Mouse (Mus musculus): ENCODE data around the gene Zfp82. TPM values are rescaled to one million over a fixed set of nuclear protein-coding genes. Genes with fewer than 3 reads are reported as not detected.

Zfp82 gene
- total and polyA plus RNA-seq, 3 experiments = 2.0 to 2.2 TPM; not detected in 1

GRCm38 (mm10) chr7:30094646-30095429, 22.1 kb upstream of the Zfp82 start, which contains the start of gene Zfp260:
Gene Zfp260 (plus strand): TSS chr7:30094777.
- peak; percentile 44; the same call in 1 of the 2 replicates for TF ChIP-seq E2F4 (IDR thresholded peaks at IDR 0.05; ENCODE audit: borderline replicate concordance, low read depth, low read length)
- peak; percentile 78; the same call in 1 of the 2 replicates for TF ChIP-seq ELF1 (IDR thresholded peaks at IDR 0.05; ENCODE audit: low read depth, low read length)
- TF ChIP-seq KAT2A (conservative IDR thresholded peaks at IDR 0.05; ENCODE audit: low read depth, low read length) = peak; percentile 82
- TF ChIP-seq NRF1 (IDR thresholded peaks at IDR 0.05; ENCODE audit: insufficient read depth, low read depth, low read length, poor library complexity, severe bottlenecking) = peak; percentile 89
- TF ChIP-seq CHD1 (IDR thresholded peaks at IDR 0.05; ENCODE audit: low read depth, low read length) = no peak
- peak; percentile 21; the same call in 1 of the 2 replicates for TF ChIP-seq SMC3 (IDR thresholded peaks at IDR 0.05; ENCODE audit: low read depth, low read length)
- peak; percentile 63 to 82; a peak in 3 of 4 replicates for TF ChIP-seq POLR2A (IDR thresholded peaks at IDR 0.05; ENCODE audit: control insufficient read depth in 1 of 2, insufficient read depth in 1 of 2, low read depth in 1 of 2, low read length in 2 of 2, poor library complexity in 1 of 2)
- TF ChIP-seq GATA1 (IDR thresholded peaks at IDR 0.05; ENCODE audit: low read depth, low read length) = peak; percentile 58
- no peak for TF ChIP-seq ZNF384 (IDR thresholded peaks at IDR 0.05; ENCODE audit: low read depth, low read length)
- 0 out of 2 replicates have a peak, but pooled peaks have one; percentile 26 for TF ChIP-seq ZMIZ1 (IDR thresholded peaks at IDR 0.05; ENCODE audit: low read depth, low read length)
- peak; percentile 76 for TF ChIP-seq SIN3A (IDR thresholded peaks at IDR 0.05; ENCODE audit: low read length)
- TF ChIP-seq MAX (IDR thresholded peaks at IDR 0.05; ENCODE audit: low read length) = no peak
- peak; percentile 58 for TF ChIP-seq NELFE (IDR thresholded peaks at IDR 0.05; ENCODE audit: low read depth, low read length)
- TF ChIP-seq GABPA (IDR thresholded peaks at IDR 0.05; ENCODE audit: low read depth, low read length) = no peak
- no peak for TF ChIP-seq UBTF (IDR thresholded peaks at IDR 0.05; ENCODE audit: borderline replicate concordance, insufficient read depth, low read depth, low read length)
- TF ChIP-seq ETS1 (IDR thresholded peaks at IDR 0.05; ENCODE audit: low read depth, low read length) = peak; percentile 28; the same call in 1 of the 2 replicates
- TF ChIP-seq ZKSCAN1 (IDR thresholded peaks at IDR 0.05; ENCODE audit: low read depth, low read length) = no peak
- no peak for TF ChIP-seq POLR2AphosphoS5 (IDR thresholded peaks at IDR 0.05; ENCODE audit: borderline replicate concordance, low read depth, low read length)
- no peak for TF ChIP-seq MYB (IDR thresholded peaks at IDR 0.05; ENCODE audit: low read depth, low read length)
- TF ChIP-seq MYC (IDR thresholded peaks at IDR 0.05; ENCODE audit: low read depth, low read length) = peak; percentile 70; the same call in 1 of the 2 replicates
- peak; percentile 33; the same call in 1 of the 2 replicates for TF ChIP-seq RCOR1 (IDR thresholded peaks at IDR 0.05; ENCODE audit: low read depth, low read length)
- no peak for TF ChIP-seq JUND (IDR thresholded peaks at IDR 0.05; ENCODE audit: low read depth, low read length)
- peak; percentile 86 for TF ChIP-seq MXI1 (IDR thresholded peaks at IDR 0.05; ENCODE audit: low read depth, low read length)
- TF ChIP-seq EP300 (IDR thresholded peaks at IDR 0.05; ENCODE audit: low read depth in 1 of 2, low read length in 2 of 2) = 0 out of 4 replicates have a peak, but pooled peaks of 1 of the 2 experiments have one; percentile 21
- TF ChIP-seq HCFC1 (IDR thresholded peaks at IDR 0.05; ENCODE audit: low read depth, low read length) = peak; percentile 93
- 0 out of 2 replicates have a peak, but pooled peaks have one; percentile 48 for TF ChIP-seq POLR2AphosphoS2 (IDR thresholded peaks at IDR 0.05; ENCODE audit: low read length)
- TF ChIP-seq CTCF (IDR thresholded peaks at IDR 0.05 in 2 of 3, conservative IDR thresholded peaks at IDR 0.05 in 1 of 3; ENCODE audit: control insufficient read depth in 1 of 3, insufficient read depth in 1 of 3, low read depth in 2 of 3, low read length in 3 of 3, poor library complexity in 1 of 3, severe bottlenecking in 1 of 3) = no peak
- TF ChIP-seq USF1 (IDR thresholded peaks at IDR 0.05; ENCODE audit: low read depth, low read length) = no peak
- peak; percentile 81; the same call in 1 of the 2 replicates for TF ChIP-seq MAZ (IDR thresholded peaks at IDR 0.05; ENCODE audit: low read depth, low read length)
- TF ChIP-seq RAD21 (IDR thresholded peaks at IDR 0.05; ENCODE audit: low read depth, low read length) = no peak
- no peak for TF ChIP-seq TAL1 (IDR thresholded peaks at IDR 0.05; ENCODE audit: low read length)
- TF ChIP-seq MAFK (IDR thresholded peaks at IDR 0.05; ENCODE audit: borderline replicate concordance, low read depth, low read length) = no peak
- TF ChIP-seq ZC3H11A (IDR thresholded peaks at IDR 0.05; ENCODE audit: low read depth, low read length) = 0 out of 2 replicates have a peak, but pooled peaks have one; percentile 7
- TF ChIP-seq CHD2 (IDR thresholded peaks at IDR 0.05; ENCODE audit: low read length) = peak; percentile 85
- TF ChIP-seq TBP (IDR thresholded peaks at IDR 0.05; ENCODE audit: low read depth, low read length) = peak; percentile 64; the same call in 1 of the 2 replicates
- TF ChIP-seq TCF12 (IDR thresholded peaks at IDR 0.05; ENCODE audit: low read depth, low read length) = peak; percentile 62
- Histone ChIP-seq H3K4me3 (ENCODE audit: control insufficient read depth in 1 of 2, insufficient read depth in 1 of 2, low read depth in 2 of 2, low read length in 2 of 2) (peak within 1 kb of the TSS; percentile 83 to 88), H3K9me3 (replicated peaks; ENCODE audit: insufficient read depth, low read length) (no peaks in the 10 kb centered on the region), H3K79me2 (ENCODE audit: control insufficient read depth, insufficient read depth, low read length, poor library complexity) (peaks cover 4% of the 10 kb centered on the region; the same call in 1 of the 2 replicates), H3K9ac (ENCODE audit: control insufficient read depth, low read depth, low read length, poor library complexity, severe bottlenecking) (peak within 1 kb of the TSS; percentile 80), H3K27ac (ENCODE audit: control insufficient read depth, low read depth, low read length) (peak within 1 kb of the TSS; percentile 83), H3K4me1 (ENCODE audit: control insufficient read depth in 1 of 2, insufficient read depth in 2 of 2, low read length in 2 of 2) (peaks cover 0 to 12% of the 10 kb centered on the region in 2 experiments; a peak in 3 of 4 replicates), H3K27me3 (ENCODE audit: control insufficient read depth in 1 of 2, insufficient read depth in 2 of 2, low read length in 2 of 2) (no peaks in the 10 kb centered on the region), H3K36me3 (ENCODE audit: control insufficient read depth in 1 of 2, insufficient read depth in 2 of 2, low read length in 2 of 2) (peaks cover 0 to 8% of the 10 kb centered on the region in 2 experiments; a peak in 2 of 4 replicates)
- peak; percentile 96 for DNase-seq (ENCODE audit: low read depth, low spot score)
